Mouse (Mus musculus) kidney, embryonic 15.5 days (tissue): ENCODE measurements around the gene Ltc4s. TPM values are rescaled to one million over a fixed set of nuclear protein-coding genes. Genes with fewer than 3 reads are reported as not detected.

ENCODE experiments used
- ATAC-seq: fragments of 200-750 bp; cut with Nextera tagmentation; replicated peaks from 2 replicates; pipeline ENCODE4 v1.8.0; 2017; ENCODE audit warnings: moderate TSS enrichment; ENCODE audit not compliant: low FRiP score
- H3K27ac ChIP-seq: fragments of 300-500 bp; sonication (generic); 2 replicates; pipeline ENCODE4 v1.5.1; 2015; ENCODE audit warnings: mild to moderate bottlenecking, inconsistent platforms
- H3K27me3 ChIP-seq: fragments of 300-500 bp; sonication (generic); 2 replicates; pipeline ENCODE4 v1.6.1; 2015; ENCODE audit warnings: inconsistent platforms
- H3K36me3 ChIP-seq: fragments of 300-500 bp; sonication (generic); 2 replicates; pipeline ENCODE4 v1.6.1; 2015; ENCODE audit warnings: inconsistent platforms
- H3K4me1 ChIP-seq: fragments of 300-500 bp; sonication (generic); 2 replicates; pipeline ENCODE4 v1.6.1; 2015; ENCODE audit warnings: inconsistent platforms
- H3K4me2 ChIP-seq: fragments of 300-500 bp; sonication (generic); 2 replicates; pipeline ENCODE4 v1.6.1; 2015; ENCODE audit warnings: moderate library complexity, mild to moderate bottlenecking, inconsistent platforms
- H3K4me3 ChIP-seq: fragments of 300-500 bp; sonication (generic); replicated peaks from 2 replicates; pipeline ENCODE4 v1.5.1; 2015; ENCODE audit warnings: mild to moderate bottlenecking, inconsistent platforms
- H3K9ac ChIP-seq: fragments of 300-500 bp; sonication (generic); 2 replicates; pipeline ENCODE4 v1.6.1; 2015; ENCODE audit warnings: mild to moderate bottlenecking, inconsistent platforms
- H3K9me3 ChIP-seq: fragments of 300-500 bp; sonication (generic); replicated peaks from 2 replicates; pipeline ENCODE4 v1.6.1; 2016; ENCODE audit warnings: inconsistent platforms
- WGBS: fragments of 180-500 bp; shearing (Covaris S2); methylation state at CpG from one replicate; pipeline ENCODE4 v1.1.7; 2015; ENCODE audit warnings: mixed read lengths; 5-methylcytosine and 5-hydroxymethylcytosine counted together
- polyA plus RNA-seq: library from polyadenylated mRNA; unstranded; fragments of >200 nt; fragmentation: Nextera tagmentation; extraction: Ambion mirVana; gene quantifications from 2 replicates; pipeline ENCODE4 v1.2.1, GENCODE M21; 2015

Ltc4s gene
- polyA plus RNA-seq, 1 experiment from 2014 or later, result 1.4 TPM

DNA sequence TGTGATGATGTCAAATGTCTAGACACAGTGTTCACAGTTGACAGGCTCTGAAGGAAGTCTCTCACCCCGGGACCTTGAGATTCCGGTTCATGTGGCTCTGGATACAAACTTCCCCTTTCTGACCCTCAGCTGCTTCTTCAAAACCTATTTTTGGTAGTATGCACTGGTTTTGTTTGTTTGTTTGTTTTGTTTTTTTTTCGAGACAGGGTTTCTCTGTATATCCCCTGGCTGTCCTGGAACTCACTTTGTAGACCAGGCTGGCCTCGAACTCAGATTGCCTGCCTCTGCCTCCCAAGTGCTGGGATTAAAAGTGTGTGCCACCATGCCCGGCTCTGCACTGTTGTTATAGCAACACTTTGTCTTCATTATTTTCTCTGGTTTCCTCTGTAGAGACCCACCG lies 5.5 kb upstream of the Ltc4s start:
- no peaks in the 10 kb centered on the region for H3K27me3 ChIP-seq
- no peaks in the 10 kb centered on the region for H3K9me3 ChIP-seq
- no peaks in the 10 kb centered on the region for H3K36me3 ChIP-seq
- ATAC-seq, result no peak
- H3K27ac ChIP-seq, result no peak overlapping the region
- no peaks in the 10 kb centered on the region for H3K4me1 ChIP-seq
- H3K9ac ChIP-seq, result no peak overlapping the region
- WGBS, result 77% methylated on average over 6 of the region's 6 CpGs
- no peak overlapping the region for H3K4me2 ChIP-seq
- no peak overlapping the region for H3K4me3 ChIP-seq

DNA sequence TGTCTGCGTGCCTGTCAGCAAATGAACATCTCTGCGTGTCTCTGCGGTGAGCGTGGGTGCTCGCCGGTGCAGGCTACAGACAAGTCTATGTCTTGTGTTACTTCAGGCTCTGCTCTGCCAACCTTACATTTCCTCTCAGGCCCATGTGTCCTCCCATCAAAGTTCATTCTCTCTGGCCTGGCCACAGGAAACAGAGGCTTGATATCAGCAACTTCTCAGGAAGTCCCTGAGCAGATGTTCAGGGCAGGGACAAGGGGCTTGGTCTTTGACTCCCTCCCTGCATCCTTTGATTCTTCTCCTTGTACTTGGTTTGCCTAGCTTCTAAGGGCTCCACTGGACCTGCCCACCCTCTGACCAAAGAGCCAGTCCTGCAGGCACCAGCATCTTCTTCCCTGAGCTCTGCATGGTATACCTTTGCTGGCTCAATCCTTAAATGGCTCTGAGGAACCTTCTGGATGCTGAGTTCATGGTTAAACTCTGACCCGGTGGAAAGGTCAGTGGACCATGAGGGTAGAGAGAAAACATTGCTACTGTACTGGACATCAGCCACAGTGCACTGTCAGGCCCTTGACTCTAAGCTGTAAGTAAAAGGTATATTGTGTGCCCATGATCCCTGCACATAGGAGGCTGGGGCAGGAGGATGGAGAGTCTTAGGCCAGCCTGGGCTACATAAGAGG lies 2.0 kb upstream of the Ltc4s start:
- H3K36me3 ChIP-seq, result no peaks in the 10 kb centered on the region
- H3K4me1 ChIP-seq, result peaks cover 21% of the 10 kb centered on the region
- H3K27me3 ChIP-seq, result peaks cover 20% of the 10 kb centered on the region
- no peak overlapping the region for H3K9ac ChIP-seq
- no peak overlapping the region for H3K4me3 ChIP-seq
- 85% methylated on average over 7 of the region's 7 CpGs for WGBS
- H3K27ac ChIP-seq, result no peak overlapping the region
- ATAC-seq, result no peak
- H3K9me3 ChIP-seq, result no peaks in the 10 kb centered on the region
- H3K4me2 ChIP-seq, result no peak overlapping the region

DNA sequence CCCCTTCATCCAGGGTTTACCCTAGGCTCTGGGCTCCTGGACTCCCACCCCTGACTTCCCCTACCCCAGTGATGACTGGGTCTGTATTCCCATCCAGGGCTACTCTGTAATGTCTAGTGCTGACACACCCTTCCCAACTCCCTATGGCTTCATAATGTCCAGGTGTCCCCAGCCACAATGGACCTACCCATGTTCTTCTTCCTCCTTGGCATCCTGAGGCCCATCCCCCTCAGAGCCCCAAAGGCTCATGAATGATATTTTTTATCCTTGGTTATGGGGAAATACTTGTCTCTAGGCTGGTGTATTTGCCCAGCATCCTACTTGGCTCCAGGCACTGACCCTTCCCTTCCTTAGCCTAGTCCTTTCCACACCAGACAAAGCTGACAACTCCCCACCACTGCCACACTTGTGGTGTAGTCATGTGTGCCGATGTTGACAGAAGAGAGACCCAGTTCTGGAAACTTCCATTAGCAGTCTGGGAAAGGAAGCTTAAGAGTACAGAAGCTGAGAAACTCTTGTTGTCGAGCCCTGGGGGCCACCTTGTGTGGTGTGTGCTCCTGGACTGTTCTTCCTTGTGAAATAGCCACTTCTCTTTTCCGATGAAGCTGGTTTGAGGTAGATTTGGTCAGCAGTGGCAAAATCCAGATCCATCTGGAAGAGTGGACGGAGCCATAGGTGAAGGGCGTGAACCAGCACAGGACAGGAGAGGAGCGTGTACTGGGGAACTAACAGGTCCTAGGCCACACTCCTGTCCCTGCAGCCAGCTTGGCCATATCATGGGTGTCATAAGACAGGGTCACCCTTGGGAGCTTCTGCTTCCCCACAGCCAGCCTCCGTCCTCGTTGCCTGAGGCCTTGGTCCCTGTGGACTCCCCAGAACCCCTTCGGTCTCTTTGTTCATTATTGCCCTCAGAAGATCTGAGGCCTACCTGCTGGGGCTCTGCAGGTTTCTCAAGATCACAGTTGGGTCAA lies 690 bp upstream of the Ltc4s start:
- Histone ChIP-seq H3K9ac (no peak overlapping the region), H3K4me3 (no peak overlapping the region), H3K27ac (no peak overlapping the region), H3K27me3 (peaks cover 20% of the 10 kb centered on the region), H3K4me1 (peaks cover 21% of the 10 kb centered on the region), H3K9me3 (no peaks in the 10 kb centered on the region), H3K4me2 (no peak overlapping the region), H3K36me3 (peaks cover 12% of the 10 kb centered on the region)
- 91% methylated on average over 9 of the region's 9 CpGs for WGBS
- ATAC-seq, result no peak

DNA sequence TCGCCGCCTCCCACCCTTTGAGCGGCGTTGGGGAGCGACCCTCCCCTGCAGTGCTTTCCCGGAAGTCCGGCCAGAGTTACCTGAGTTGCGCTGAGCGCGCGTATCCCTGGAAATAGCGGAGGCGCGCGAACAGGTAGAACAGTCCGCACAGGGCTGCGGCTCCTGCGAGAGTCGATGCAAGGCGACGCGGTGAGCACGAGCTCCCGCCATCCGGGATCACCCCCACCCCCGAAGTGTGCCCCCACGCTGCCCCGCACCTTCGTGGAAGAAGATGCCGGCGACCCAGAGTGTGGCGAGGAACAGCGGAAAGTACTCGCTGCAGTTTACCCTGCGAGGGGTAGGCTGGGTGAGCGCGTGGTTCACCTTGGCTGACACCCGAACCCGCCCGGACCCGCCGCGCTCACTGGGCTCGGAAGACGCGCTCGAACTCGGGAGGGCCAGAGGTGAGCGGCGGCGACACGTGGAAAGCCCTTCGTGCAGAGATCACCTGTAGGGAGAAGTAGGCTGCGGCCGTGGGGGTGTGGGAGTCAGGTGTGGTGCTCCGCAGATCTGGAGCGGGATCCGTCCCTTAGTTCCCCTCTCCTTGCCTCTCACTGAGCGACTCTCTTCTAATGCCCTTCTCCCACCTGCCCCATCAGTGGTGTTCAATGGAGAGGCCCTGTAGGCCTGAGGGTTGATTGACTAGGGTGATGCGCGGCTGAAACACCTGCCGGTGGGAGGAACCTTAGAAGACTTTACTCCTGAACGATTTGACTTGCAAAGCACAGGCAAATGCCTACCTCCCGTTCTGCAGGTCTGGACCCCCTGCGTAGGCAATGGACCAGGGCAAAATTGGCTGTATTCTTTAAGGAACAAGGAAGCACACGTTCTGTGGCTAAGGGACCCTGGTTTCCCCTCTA lies 1.2 kb downstream of the Ltc4s start:
- no peaks in the 10 kb centered on the region for H3K9me3 ChIP-seq
- peak overlapping the region; percentile 66 for H3K4me3 ChIP-seq
- H3K4me1 ChIP-seq, result peaks cover 21% of the 10 kb centered on the region
- 2% methylated on average over 66 of the region's 66 CpGs for WGBS
- H3K4me2 ChIP-seq, result peak overlapping the region; percentile 98
- peak; percentile 59 for ATAC-seq
- H3K27ac ChIP-seq, result no peak overlapping the region
- H3K27me3 ChIP-seq, result peaks cover 20% of the 10 kb centered on the region
- peaks cover 31% of the 10 kb centered on the region for H3K36me3 ChIP-seq
- H3K9ac ChIP-seq, result peak overlapping the region; percentile 48

DNA sequence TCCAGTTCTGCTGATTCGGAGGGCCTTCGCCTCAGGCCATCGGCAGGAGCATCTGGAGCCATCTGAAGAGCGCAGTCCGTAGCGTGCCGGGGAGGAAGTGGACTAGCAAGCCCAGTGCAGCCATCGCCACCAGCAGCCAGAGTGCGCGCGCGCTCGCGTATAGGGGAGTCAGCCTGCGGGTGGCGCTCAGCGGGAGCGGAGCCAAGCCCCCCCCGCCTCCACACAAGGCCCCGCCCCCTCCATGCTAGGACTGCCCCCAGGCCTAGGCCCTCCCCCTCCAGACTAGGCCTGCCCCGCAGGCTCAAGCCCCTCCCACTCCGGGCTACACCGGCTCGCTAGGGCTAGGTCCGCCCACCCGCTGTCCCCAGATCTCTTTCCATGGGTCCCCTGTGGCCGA lies 1.9 kb downstream of the Ltc4s start:
- Histone ChIP-seq H3K27me3 (peaks cover 20% of the 10 kb centered on the region), H3K9me3 (no peaks in the 10 kb centered on the region), H3K36me3 (peaks cover 38% of the 10 kb centered on the region), H3K4me3 (peak overlapping the region; percentile 66), H3K27ac (no peak overlapping the region), H3K4me2 (peak overlapping the region; percentile 98), H3K9ac (peak overlapping the region; percentile 49), H3K4me1 (peaks cover 23% of the 10 kb centered on the region)
- ATAC-seq, result peak; percentile 93
- under 1% methylated on average over 26 of the region's 27 CpGs for WGBS

DNA sequence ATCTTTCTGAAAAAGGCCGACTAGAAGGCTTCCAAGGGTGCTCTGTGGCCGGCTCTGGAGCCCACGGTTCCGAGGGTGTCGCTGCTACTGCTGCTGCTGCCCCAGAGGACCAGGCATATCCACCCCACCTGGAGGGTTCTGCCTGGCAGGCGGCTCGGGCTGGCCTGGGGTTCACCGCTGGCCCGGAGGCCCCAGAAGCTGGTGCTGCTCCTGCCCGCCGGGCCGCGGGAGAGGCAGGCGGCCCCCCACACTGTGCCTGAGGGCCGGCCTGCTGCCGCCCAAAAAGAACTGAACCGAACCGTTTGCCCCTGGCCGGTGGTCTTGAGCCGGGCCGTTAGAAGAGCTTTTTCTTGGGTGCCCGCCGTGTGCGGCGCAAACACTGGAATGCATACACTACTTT lies 3.8 kb downstream of the Ltc4s start:
- Histone ChIP-seq H3K36me3 (peaks cover 43% of the 10 kb centered on the region), H3K4me2 (no peak overlapping the region), H3K27ac (no peak overlapping the region)

DNA sequence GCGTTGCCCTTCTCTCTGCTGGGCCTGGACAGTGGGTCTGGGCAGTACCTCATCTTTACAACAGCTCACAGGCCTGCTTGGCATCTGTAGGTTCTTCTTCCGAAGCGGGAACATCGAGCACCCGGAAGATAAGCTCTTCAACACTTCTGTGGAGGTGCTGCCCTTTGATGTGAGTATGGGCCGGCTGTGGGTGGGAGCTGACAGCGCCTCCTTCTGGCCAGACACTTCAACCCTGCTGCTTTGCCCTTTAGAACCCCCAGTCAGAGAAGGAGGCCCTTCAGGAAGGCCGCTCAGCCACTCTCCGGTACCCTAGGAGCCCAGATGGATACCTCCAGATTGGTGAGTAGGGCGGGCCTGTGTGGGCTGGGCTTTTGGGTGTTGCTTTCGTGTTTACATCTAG lies 4.4 kb downstream of the Ltc4s start:
- H3K9me3 ChIP-seq, result no peaks in the 10 kb centered on the region
- WGBS, result 85% methylated on average over 11 of the region's 11 CpGs
- ATAC-seq, result no peak

More for the DNA sequence above, 3.8 kb downstream of the Ltc4s start:
- ATAC-seq, result no peak
- Histone ChIP-seq H3K9me3 (no peaks in the 10 kb centered on the region), H3K4me1 (peaks cover 37% of the 10 kb centered on the region), H3K27me3 (peaks cover 20% of the 10 kb centered on the region), H3K9ac (no peak overlapping the region), H3K4me3 (no peak overlapping the region)
- WGBS, result 95% methylated on average over 25 of the region's 25 CpGs

DNA sequence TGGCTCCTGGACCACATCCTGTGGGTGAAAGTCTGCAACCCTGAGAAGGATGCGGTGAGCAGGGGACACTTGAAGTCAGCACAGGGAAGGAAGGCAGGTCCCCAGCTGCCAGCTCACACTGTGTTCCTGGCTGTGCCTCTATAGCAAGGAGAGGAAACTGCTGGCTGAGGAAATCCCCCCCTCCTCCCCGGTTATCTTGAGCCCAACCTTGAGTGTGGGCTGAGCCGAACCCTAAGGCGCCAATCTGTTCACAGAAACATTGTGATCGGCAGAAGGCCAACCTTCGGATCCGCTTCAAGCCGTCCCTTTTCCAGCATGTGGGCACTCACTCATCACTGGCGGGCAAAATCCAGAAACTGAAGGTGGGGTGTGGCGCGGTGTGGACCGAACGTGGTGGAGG lies 5.4 kb downstream of the Ltc4s start:
- WGBS, result 94% methylated on average over 13 of the region's 13 CpGs
- Histone ChIP-seq H3K9ac (no peak overlapping the region), H3K27ac (no peak overlapping the region), H3K27me3 (peaks cover 13% of the 10 kb centered on the region), H3K36me3 (peaks cover 43% of the 10 kb centered on the region), H3K9me3 (no peaks in the 10 kb centered on the region), H3K4me2 (no peak overlapping the region), H3K4me3 (no peak overlapping the region), H3K4me1 (peaks cover 51% of the 10 kb centered on the region)
- no peak for ATAC-seq

More for the DNA sequence above, 4.4 kb downstream of the Ltc4s start:
- Histone ChIP-seq H3K9ac (no peak overlapping the region), H3K4me2 (no peak overlapping the region), H3K27ac (no peak overlapping the region), H3K27me3 (peaks cover 20% of the 10 kb centered on the region), H3K4me1 (peaks cover 43% of the 10 kb centered on the region), H3K36me3 (peaks cover 43% of the 10 kb centered on the region), H3K4me3 (no peak overlapping the region)

DNA sequence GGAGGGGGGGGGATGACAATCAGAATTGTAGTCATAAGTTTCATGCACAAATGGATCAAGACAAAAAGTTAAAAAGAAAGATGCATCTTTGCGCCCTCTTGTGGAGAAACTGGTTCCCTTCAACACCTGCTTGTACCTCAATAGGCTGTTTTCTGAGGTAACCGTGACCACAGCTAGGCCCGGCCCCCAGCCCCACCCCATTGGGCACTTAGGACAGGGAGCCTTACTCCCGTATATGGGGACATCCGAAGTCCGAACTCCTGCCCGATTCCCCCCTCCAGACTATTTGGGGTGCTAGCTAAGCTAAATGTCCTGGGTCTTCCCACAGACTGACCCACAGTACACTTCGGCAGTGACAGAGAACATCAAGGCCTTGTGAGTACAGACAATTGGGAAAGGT lies 7.0 kb downstream of the Ltc4s start:
- Histone ChIP-seq H3K27ac (no peak overlapping the region), H3K27me3 (no peaks in the 10 kb centered on the region), H3K9me3 (no peaks in the 10 kb centered on the region), H3K4me3 (0 out of 2 replicates have a peak overlapping the region, but pooled peaks have one; percentile 32), H3K4me1 (peaks cover 55% of the 10 kb centered on the region), H3K9ac (no peak overlapping the region), H3K4me2 (peak overlapping the region; percentile 57), H3K36me3 (peaks cover 43% of the 10 kb centered on the region)
- 22% methylated on average over 8 of the region's 8 CpGs for WGBS
- no peak for ATAC-seq

DNA sequence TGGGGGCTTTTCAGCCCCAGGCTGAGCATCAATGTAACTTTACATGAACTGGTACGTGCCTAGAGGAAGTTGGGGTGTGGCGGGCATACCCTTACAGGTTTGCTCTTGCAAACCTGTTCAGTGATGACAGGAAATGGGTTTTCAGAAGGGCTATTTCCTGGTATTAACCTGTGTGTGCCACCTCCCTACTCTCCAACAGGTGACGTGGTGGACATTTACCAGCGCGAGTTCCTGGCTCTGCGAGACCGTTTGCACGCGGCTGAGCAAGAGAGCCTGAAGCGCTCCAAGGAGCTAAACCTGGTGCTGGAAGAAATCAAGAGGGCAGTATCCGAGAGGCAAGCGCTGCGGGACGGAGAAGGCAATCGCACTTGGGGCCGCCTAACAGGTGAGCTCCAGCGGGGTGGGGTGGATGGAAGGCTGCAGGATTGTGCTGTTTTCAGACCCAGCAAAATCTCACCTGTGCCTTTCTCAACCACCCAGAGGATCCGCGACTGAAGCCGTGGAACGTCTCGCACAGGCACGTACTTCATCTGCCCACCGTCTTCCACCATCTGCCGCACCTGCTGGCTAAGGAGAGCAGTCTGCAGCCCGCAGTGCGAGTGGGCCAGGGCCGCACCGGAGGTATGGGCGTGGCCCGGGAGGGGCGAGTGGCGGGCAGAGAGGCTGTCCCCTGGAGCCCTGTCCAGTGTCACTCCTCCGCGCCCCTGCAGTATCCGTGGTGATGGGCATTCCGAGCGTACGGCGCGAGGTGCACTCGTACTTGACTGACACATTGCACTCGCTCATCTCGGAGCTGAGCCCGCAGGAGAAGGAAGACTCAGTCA lies 7.7 kb downstream of the Ltc4s start:
- Histone ChIP-seq H3K4me1 (peaks cover 55% of the 10 kb centered on the region), H3K36me3 (peaks cover 43% of the 10 kb centered on the region), H3K4me2 (peak overlapping the region; percentile 57), H3K27ac (no peak overlapping the region), H3K9me3 (no peaks in the 10 kb centered on the region), H3K9ac (no peak overlapping the region), H3K4me3 (peak overlapping the region; percentile 32), H3K27me3 (no peaks in the 10 kb centered on the region)
- ATAC-seq, result peak; percentile 33; the same call in 1 of the 2 replicates
- 35% methylated on average over 45 of the region's 45 CpGs for WGBS
